Mouse (Mus musculus) gastrocnemius, adult 18-20 months (tissue): Measurements from ENCODE around the gene Gm9803. TPM values are rescaled to one million over a fixed set of nuclear protein-coding genes. Genes with fewer than 3 reads are reported as not detected.

Source experiments
- DNase-seq: peaks from one replicate; pipeline ENCODE4 v3.0.0; 2021; ENCODE audit warnings: low spot score
- total RNA-seq, 2 experiments: library from RNA; stranded (reverse); gene quantifications; 2 replicates each; pipeline ENCODE4 v1.2.3; 2021

The Gm9803 gene
- total RNA-seq, 2 experiments from 2014 or later: 2.9 to 14.2 TPM

DNA sequence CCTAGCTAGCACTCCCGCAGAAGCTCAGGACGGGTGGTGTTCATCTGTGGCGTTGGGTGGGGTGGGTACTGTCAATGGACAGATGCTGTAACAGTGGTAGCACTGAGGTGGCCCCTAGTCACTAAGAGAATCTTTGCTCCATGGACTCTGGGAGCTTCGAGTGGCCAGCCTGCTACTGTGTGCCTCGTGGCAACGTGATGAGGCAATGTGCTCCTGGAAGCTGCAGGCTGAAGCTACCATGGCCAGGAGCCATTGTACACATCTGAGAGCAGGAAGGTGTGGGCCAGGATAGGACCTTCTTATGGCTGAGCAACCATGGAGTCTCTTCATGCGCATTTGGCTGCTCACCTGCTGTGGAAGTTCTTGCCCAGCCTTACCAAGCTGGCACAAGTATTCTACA, 14.7 kb upstream of the Gm9803 start:
- no peak for DNase-seq

GRCm38 (mm10) chr10:43512976-43513375, 10.9 kb upstream of the Gm9803 start:
- DNase-seq: no peak

- DNase-seq: no peak
Measured at GRCm38 (mm10) chr10:43516992-43517660, 6.8 kb upstream of the Gm9803 start.

GRCm38 (mm10) chr10:43517836-43518235, 6.0 kb upstream of the Gm9803 start:
- DNase-seq: peak; percentile 17

GRCm38 (mm10) chr10:43518368-43518767, 5.5 kb upstream of the Gm9803 start:
- peak; percentile 53 for DNase-seq

DNA sequence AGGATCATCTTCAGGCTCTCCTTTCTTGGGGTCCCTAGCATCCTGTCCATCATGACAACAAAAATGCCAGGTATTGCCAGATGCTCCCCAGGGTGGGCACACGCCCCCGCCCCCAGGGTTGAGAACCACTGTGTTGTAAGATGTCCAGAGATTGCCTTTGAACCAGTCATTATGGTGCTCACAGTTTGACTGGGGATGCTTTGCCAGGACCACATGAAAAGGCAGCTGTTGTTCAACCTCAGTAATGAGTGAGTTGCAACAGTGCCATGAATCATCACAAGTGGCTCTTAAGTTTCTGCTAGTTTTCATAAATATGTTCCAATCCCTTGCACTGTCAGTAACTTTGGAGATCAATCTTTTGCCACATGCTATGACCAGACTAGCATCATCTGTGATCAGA, 3.9 kb upstream of the Gm9803 start:
- no peak for DNase-seq

DNA sequence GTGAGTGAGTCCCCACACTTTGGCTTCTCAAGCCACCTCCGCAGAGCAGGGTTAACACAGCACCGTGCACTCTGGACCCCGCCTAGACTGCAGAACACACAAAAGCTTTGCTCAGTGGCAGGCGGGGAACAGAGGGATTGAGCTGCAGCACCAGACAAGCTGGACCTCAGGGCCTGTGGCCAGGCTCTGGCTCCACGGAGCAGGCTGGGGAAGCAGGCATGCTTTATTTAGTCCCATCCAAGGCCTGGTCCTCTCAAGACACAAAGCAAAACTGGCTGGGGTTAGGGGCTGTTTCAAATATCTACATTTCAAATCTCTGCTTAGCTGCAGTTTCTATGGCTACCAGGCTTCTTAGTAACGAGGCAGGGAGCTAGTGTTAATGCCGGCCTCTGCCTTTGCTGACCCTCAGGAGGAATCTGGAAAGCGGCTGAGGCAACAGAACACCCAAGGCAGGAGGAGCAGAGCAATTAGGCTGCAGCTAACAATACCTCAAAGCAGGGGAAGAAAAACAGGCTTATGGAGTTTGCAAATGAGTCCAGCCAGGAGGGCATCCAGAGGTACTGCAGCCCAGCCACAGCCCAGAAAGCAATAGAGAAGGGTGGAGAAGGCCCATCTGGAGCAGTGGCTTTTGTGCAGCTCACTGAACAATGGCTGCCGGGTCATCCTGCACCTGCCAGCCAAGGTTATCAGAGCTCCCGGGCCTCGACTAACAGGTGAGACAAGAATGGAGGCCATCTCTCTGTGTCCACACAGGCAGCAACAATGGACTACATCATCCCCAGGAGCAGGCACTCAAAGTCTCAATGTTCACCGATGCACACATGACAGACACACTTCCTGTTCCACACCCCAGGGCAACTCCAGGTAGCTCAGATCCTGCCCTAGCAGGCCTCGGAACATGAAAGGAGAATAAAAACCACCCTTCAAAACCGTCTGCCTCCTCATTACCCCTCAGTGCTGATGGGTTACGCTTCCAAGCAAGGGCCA, 3.7 kb downstream of the Gm9803 start:
- no peak for DNase-seq

DNA sequence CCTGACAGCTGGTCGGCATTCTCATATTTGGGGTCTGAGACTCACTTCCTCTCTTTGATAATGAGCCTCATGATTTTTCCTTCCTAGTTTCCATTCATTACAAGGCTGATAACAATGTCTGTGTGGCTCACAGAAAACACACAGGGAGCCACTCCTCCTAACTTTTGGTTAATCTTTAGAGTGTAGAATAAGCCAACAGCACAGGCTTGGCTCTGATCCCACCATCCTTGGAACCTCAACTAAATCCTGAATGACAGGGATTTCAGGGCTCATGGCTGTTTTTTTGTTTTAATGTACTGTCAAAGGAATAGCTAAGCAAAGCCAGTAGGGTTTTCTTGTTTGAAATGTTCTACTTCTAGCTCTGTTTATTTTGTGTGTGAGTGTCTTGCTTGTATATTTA, 10.5 kb downstream of the Gm9803 start:
- DNase-seq: no peak

DNA sequence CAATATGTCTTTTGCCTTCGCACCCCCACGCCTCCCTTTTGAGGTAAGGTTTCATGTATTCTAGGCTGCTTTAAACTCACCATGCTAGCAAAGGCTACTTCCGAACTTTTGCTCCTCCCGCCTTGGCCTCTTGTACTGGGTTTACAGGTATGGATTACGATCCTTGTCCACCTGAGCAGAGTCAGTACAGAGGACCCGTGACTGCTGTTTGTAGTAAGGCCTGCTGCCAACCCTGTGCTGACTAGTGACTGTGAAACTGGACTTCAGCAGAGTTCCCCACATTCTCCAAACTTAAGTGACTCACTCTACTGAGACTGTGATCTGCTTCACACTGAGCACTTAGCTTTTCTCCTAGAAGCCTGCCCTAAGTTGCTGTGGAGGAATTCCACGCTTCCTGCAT, 13.8 kb downstream of the Gm9803 start:
- no peak for DNase-seq

- DNase-seq: no peak
Measured at GRCm38 (mm10) chr10:43538831-43539230, 14.9 kb downstream of the Gm9803 start.

GRCm38 (mm10) chr10:43539746-43540310, 15.9 kb downstream of the Gm9803 start:
- DNase-seq: no peak

DNA sequence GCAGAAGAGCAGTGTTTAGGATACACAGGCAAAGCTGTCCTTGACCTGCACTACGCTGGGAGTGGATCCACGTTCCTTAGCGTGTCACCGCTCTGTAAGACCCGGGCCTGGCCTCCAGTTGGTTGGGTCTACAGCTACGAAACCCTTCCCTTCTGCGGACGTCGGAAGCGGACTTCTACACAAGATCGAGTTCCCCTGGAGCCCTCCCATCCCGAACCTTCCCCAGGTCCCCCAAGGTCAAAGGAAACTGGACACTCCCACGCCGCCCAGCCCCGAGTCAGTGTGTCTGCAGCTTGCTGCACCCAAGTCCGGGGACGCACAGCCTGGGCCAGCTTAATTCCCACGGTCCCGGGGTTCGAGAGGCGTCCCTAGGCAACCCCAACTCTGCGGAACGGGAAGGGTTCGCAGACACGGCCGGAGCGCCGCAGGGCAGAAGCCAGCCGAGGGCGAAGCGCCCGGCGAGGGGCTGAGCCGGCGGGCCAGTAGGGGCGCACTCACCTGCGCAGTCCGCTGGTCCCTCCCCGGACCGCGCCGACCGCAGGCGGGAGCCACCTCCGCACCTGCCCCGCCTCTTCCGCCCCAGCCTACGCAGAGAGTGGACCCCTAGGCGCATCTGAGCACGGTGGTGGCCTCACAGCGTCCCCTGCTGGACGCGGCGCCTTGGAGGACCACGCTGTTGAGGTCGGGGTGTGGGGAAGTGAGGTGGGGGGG, 16.7 kb downstream of the Gm9803 start, which contains the start of gene 1700021F05Rik:
TSS of gene 1700021F05Rik (minus strand) at position 553 of the 711 bp plus-strand sequence.
- peak; percentile 94 for DNase-seq

DNA sequence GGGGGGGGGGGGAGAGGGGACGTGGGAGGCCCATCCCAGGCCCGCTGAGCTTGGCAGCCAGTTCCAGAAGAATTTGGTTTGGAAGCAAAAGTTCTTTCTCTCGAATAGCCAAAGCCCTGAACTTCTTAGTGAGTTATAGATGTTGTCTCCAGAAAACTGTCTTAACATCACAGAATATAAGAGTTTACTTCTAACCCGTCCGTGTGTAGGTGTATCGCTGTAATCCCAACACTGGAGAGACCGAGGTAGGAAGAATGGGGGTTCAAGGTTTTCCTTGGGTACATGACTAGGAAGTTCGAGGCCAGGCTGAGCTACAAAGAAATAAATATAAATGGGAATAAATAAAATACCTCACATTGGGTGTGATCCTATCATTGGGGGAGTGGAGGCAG, 17.3 kb downstream of the Gm9803 start:
- no peak for DNase-seq

DNA sequence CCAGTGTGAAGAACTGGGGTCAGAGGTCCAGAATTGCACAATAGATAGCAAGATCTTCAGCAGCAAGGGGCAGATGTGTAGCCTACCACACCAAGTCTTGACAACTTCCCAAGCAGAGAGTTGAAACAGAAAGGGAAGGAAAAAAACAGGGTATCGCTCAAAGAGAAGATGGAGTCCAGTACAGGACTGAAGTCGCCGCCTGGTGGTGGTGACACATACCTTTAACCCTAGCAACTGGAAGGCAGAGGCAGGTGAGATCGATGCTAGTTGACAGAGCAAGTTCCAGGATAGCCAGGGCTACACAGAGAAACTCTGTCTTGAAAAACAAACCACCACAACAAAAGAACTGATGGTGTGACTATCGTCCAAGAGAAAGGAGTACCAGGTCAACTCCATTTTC, 25.5 kb downstream of the Gm9803 start:
- DNase-seq: no peak

DNA sequence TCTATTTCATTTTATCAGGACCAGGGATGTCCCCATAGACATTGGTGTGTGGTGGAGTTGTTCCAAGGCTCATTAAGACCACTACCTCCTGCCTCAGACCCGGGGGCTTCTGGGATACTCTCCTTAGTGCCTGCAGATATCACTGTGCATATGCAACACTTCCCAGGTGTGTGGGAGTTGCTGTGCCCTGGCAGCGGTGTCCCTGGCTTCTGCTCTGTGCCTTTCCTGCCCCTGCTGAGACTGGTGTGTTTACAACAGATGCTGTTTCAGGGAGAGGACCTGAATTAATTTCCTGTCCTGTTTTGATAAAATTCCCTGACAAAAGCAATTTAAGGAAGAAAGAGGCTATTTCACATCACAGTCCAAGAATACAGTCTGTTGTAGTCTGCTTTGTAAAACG, 27.0 kb downstream of the Gm9803 start:
- no peak for DNase-seq

- no peak for DNase-seq
Measured at GRCm38 (mm10) chr10:43551388-43551787, 27.5 kb downstream of the Gm9803 start.

- no peak for DNase-seq
Measured at GRCm38 (mm10) chr10:43557630-43558165, 33.8 kb downstream of the Gm9803 start.

GRCm38 (mm10) chr10:43559313-43559712, 35.4 kb downstream of the Gm9803 start:
- DNase-seq: no peak

DNA sequence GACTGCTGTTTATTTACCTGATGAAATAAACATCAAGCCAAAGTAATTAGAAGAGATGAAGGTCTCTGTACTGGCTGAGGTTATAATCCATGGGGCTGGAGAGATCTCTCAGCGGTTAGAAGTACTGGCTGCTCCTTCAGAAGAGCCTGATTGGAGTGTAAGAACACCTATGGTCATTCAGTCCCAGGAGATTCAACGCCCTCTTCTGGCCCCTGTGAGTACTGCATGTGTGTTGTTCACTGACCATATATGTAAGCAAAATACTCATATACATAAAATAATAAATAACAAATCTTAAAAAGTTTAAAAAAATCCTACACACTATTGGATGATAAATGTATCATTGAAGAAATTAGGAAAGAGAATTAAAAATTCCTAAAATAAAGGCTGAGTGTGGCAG, 36.9 kb downstream of the Gm9803 start:
- DNase-seq: no peak

GRCm38 (mm10) chr10:43561311-43561710, 37.4 kb downstream of the Gm9803 start:
- no peak for DNase-seq
